Mouse (Mus musculus) ES-CJ7 (cell line): ENCODE results near the gene Asah2.
"Not testable (repeated sequence)": the region's sequence is repeated elsewhere in the genome, so short reads cannot be mapped to it uniquely, and the experiment has no call there.

Experiments used
- DNase-seq: peaks from one replicate; pipeline ENCODE4 v3.0.0; 2011; ENCODE audit warnings: low read depth, low spot score

The Asah2 gene

GRCm38 (mm10) chr19:32107771-32108306, at the start of gene Asah2:
TSS of gene Asah2 (minus strand) at chr19:32108211.
- peak; percentile 60 for DNase-seq

- DNase-seq = no peak
Measured at GRCm38 (mm10) chr19:32157045-32157444, 49.0 kb upstream of the Asah2 start.

GRCm38 (mm10) chr19:32152529-32152928, 44.5 kb upstream of the Asah2 start:
- DNase-seq = peak; percentile 32

GRCm38 (mm10) chr19:32148710-32149109, 40.7 kb upstream of the Asah2 start:
- DNase-seq = no peak

- peak; percentile 14 for DNase-seq
Measured at GRCm38 (mm10) chr19:32142383-32142782, 34.4 kb upstream of the Asah2 start.

GRCm38 (mm10) chr19:32138361-32139088, 30.5 kb upstream of the Asah2 start:
- DNase-seq = no peak

GRCm38 (mm10) chr19:32137904-32138303, 29.9 kb upstream of the Asah2 start:
- DNase-seq = no peak

GRCm38 (mm10) chr19:32136888-32137625, 29.0 kb upstream of the Asah2 start:
- no peak for DNase-seq

GRCm38 (mm10) chr19:32131707-32132488, 23.9 kb upstream of the Asah2 start:
- DNase-seq = not testable (repeated sequence)

GRCm38 (mm10) chr19:32129281-32129680, 21.3 kb upstream of the Asah2 start:
- DNase-seq = no peak

GRCm38 (mm10) chr19:32127180-32127850, 19.3 kb upstream of the Asah2 start:
- DNase-seq = peak; percentile 36

- DNase-seq = no peak
Measured at GRCm38 (mm10) chr19:32124155-32124554, 16.1 kb upstream of the Asah2 start.

- DNase-seq = no peak
Measured at GRCm38 (mm10) chr19:32123196-32123595, 15.2 kb upstream of the Asah2 start.

GRCm38 (mm10) chr19:32120798-32121197, 12.8 kb upstream of the Asah2 start:
- DNase-seq = no peak

- no peak for DNase-seq
Measured at GRCm38 (mm10) chr19:32119666-32120065, 11.7 kb upstream of the Asah2 start.

GRCm38 (mm10) chr19:32118496-32118895, 10.5 kb upstream of the Asah2 start:
- DNase-seq = no peak

- DNase-seq = no peak
Measured at GRCm38 (mm10) chr19:32117484-32118018, 9.5 kb upstream of the Asah2 start.

- no peak for DNase-seq
Measured at GRCm38 (mm10) chr19:32111866-32112790, 4.1 kb upstream of the Asah2 start.

GRCm38 (mm10) chr19:32106750-32107149, 1.3 kb downstream of the Asah2 start:
- DNase-seq = no peak

GRCm38 (mm10) chr19:32104217-32104616, 3.8 kb downstream of the Asah2 start:
- DNase-seq = no peak
